ENCODE assay signal across 9 mouse cellular contexts in the genomic region with DNA sequence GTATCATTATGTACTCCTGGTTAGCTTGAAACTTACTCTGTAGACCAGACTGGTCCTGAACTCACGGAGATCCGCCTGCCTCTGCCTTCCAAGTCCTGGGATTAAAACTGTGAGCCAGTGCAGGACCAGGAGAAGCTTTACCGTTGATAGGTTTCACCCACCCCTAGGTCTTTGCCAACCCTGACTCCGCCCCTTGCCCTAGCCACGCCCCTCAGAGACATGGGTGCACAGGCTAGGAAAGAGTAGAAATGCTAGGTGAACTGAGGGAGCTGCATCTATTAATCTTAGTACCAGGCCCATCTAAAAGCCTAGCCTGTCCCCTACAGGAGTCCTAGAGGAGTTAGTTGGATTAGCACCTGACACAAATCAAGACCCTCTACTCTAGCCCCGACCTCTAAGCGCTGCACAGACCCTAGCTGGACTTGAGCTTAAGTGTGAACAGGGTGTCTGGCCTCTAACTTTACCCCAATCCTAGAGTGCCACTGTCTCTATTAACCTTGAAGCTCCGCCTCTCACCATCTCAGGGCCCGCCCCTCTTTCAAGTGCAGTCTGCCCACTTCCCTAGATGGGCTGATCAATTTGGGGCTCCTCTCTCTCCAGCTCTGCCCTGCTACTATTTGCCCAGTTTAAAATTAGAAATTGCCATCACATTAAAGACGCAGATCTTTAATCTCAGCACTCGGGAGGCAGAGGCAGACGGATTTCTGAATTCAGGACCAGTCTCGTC. TPM values are rescaled to one million over a fixed set of nuclear protein-coding genes. Genes with fewer than 3 reads are reported as not detected.
A peak's percentile ranks its signal among the peaks of the same experiment; 100 is the strongest.
DNase-seq lines count a peak whose midpoint lies in the region; ATAC-seq lines count a peak whose summit lies in the region.
"Had no signal": no experiment of that assay in that cellular context is flagged by ENCODE, and none has a peak within 500 bp of the region (broad histone marks: within the 10 kb centered on the region; RNA-seq: fewer than 3 reads in every experiment).

No protein-coding gene starts in this region.

- H3K4me3 ChIP-seq in heart, embryonic 10.5 days: peak overlapping the region; percentile 72
- peak overlapping the region; percentile 71 for H3K4me3 ChIP-seq in limb, embryonic 10.5 days
- peak overlapping the region; percentile 49 for H3K4me3 ChIP-seq in stomach, embryonic 16.5 days (replicated peaks; ENCODE audit: low read length)

- no peak for ATAC-seq in stomach, embryonic 16.5 days (ENCODE audit: insufficient read depth, low FRiP score)
- ATAC-seq: Patski had no signal

- no peaks in the 10 kb centered on the region for H3K27me3 ChIP-seq in heart, embryonic 10.5 days (ENCODE audit: insufficient read depth, poor library complexity, severe bottlenecking)
- H3K27me3 ChIP-seq in limb, embryonic 10.5 days (ENCODE audit: low read depth, poor library complexity, severe bottlenecking): no peaks in the 10 kb centered on the region
- no peaks in the 10 kb centered on the region for H3K27me3 ChIP-seq in stomach, embryonic 16.5 days (ENCODE audit: control insufficient read depth, insufficient read depth, low read length)
- H3K27me3 ChIP-seq: Patski had no signal

- H3K27ac ChIP-seq in heart, embryonic 10.5 days: peak overlapping the region; percentile 94
- peak overlapping the region; percentile 91; the same call in 1 of the 2 replicates for H3K27ac ChIP-seq in limb, embryonic 10.5 days
- H3K27ac ChIP-seq in stomach, embryonic 16.5 days (ENCODE audit: low read length): peak overlapping the region; percentile 90

- intact Hi-C loops in heart, postnatal 14 days (cut with DNase I): no loop called here

- H3K9ac ChIP-seq in stomach, embryonic 16.5 days (ENCODE audit: low read length): peak overlapping the region; percentile 81

- H3K9me3 ChIP-seq in heart, embryonic 10.5 days: 0 out of 2 replicates have a peak, but pooled peaks cover 2% of the 10 kb centered on the region
- no peaks in the 10 kb centered on the region for H3K9me3 ChIP-seq in limb, embryonic 10.5 days (replicated peaks)
- no peaks in the 10 kb centered on the region for H3K9me3 ChIP-seq in stomach, embryonic 16.5 days (replicated peaks; ENCODE audit: control insufficient read depth, low read length)

- WGBS in heart, embryonic 10.5 days: 81% methylated on average over 13 of the region's 13 CpGs
- 83% methylated on average over 13 of the region's 13 CpGs for WGBS in limb, embryonic 10.5 days
- 75% methylated on average over 13 of the region's 13 CpGs for WGBS in stomach, embryonic 16.5 days

- peak overlapping the region; percentile 56 for H3K4me2 ChIP-seq in stomach, embryonic 16.5 days (ENCODE audit: low read depth, low read length)

- H3K36me3 ChIP-seq in heart, embryonic 10.5 days: peaks cover 40% of the 10 kb centered on the region
- peaks cover 47% of the 10 kb centered on the region for H3K36me3 ChIP-seq in limb, embryonic 10.5 days
- peaks cover 13% of the 10 kb centered on the region for H3K36me3 ChIP-seq in stomach, embryonic 16.5 days (ENCODE audit: control insufficient read depth, insufficient read depth, low read length)

- peaks cover 35% of the 10 kb centered on the region for H3K4me1 ChIP-seq in heart, embryonic 10.5 days
- H3K4me1 ChIP-seq in limb, embryonic 10.5 days: peaks cover 45% of the 10 kb centered on the region
- peaks cover 8% of the 10 kb centered on the region for H3K4me1 ChIP-seq in stomach, embryonic 16.5 days (ENCODE audit: control insufficient read depth, insufficient read depth, low read length)

- no peak for DNase-seq in heart, embryonic 10.5 days (ENCODE audit: low spot score)
- no peak for DNase-seq in heart, postnatal 14 days
- peak; percentile 44 for DNase-seq in thymus, postnatal 14 days
- no peak for DNase-seq in thymus, postnatal 0 days (ENCODE audit: low spot score)
- no peak for DNase-seq in limb, embryonic 10.5 days (ENCODE audit: low spot score)
- DNase-seq in urinary bladder, postnatal 36 days (ENCODE audit: low spot score in 2 of 2): no peak
- no peak for DNase-seq in layer of hippocampus, postnatal 36 days

RNA-seq across cellular contexts. Expression of a gene that starts 1.6 kb away (rescaled TPM):
- 270 and 314 TPM in 2 replicates for polyA plus RNA-seq in heart, embryonic 10.5 days (2016; fragmentation: Nextera tagmentation; extraction: Ambion mirVana)
- 10 to 100 TPM; 46.0 to 53.7 TPM for total RNA-seq in heart, postnatal 14 days (2021)
- polyA plus RNA-seq in thymus, postnatal 0 days (2015; fragmentation: Nextera tagmentation; extraction: Ambion mirVana): 41.4 and 41.8 TPM in 2 replicates
- 175 and 210 TPM in 2 replicates for polyA plus RNA-seq in limb, embryonic 10.5 days (2016; fragmentation: Nextera tagmentation; extraction: Ambion mirVana)
- polyA plus RNA-seq in stomach, embryonic 16.5 days (2015; fragmentation: Nextera tagmentation; extraction: Ambion mirVana): 388 and 395 TPM in 2 replicates
- total RNA-seq in layer of hippocampus, postnatal 36 days (2021): 1 to 10 TPM; 6.2 to 6.9 TPM

RNA-seq across cellular contexts. Expression of a gene that starts 13.2 kb away (rescaled TPM):
- polyA plus RNA-seq in heart, embryonic 10.5 days (2016; fragmentation: Nextera tagmentation; extraction: Ambion mirVana): 7.8 and 10.2 TPM in 2 replicates
- total RNA-seq in heart, postnatal 14 days (2021): 10 to 100 TPM; 72.0 to 76.7 TPM
- polyA plus RNA-seq in thymus, postnatal 0 days (2015; fragmentation: Nextera tagmentation; extraction: Ambion mirVana): 42.6 and 47.6 TPM in 2 replicates
- 5.2 and 7.8 TPM in 2 replicates for polyA plus RNA-seq in limb, embryonic 10.5 days (2016; fragmentation: Nextera tagmentation; extraction: Ambion mirVana)
- 138 and 149 TPM in 2 replicates for polyA plus RNA-seq in stomach, embryonic 16.5 days (2015; fragmentation: Nextera tagmentation; extraction: Ambion mirVana)
- 10 to 100 TPM; 16.7 to 18.5 TPM for total RNA-seq in layer of hippocampus, postnatal 36 days (2021)

RNA-seq across cellular contexts. Expression of a gene that starts 27.9 kb away (rescaled TPM):
- polyA plus RNA-seq in heart, embryonic 10.5 days (2016; fragmentation: Nextera tagmentation; extraction: Ambion mirVana): 15.0 and 16.8 TPM in 2 replicates
- total RNA-seq in heart, postnatal 14 days (2021): 10 to 100 TPM; 11.1 to 11.4 TPM
- polyA plus RNA-seq in thymus, postnatal 0 days (2015; fragmentation: Nextera tagmentation; extraction: Ambion mirVana): 9.9 and 10.0 TPM in 2 replicates
- 16.8 and 24.8 TPM in 2 replicates for polyA plus RNA-seq in limb, embryonic 10.5 days (2016; fragmentation: Nextera tagmentation; extraction: Ambion mirVana)
- polyA plus RNA-seq in stomach, embryonic 16.5 days (2015; fragmentation: Nextera tagmentation; extraction: Ambion mirVana): 24.7 and 27.4 TPM in 2 replicates
- total RNA-seq in layer of hippocampus, postnatal 36 days (2021): 1 to 10 TPM; 5.5 to 6.1 TPM

RNA-seq across cellular contexts. Expression of a gene that starts 28.2 kb away (rescaled TPM):
- polyA plus RNA-seq in heart, embryonic 10.5 days (2016; fragmentation: Nextera tagmentation; extraction: Ambion mirVana): 59.9 and 65.2 TPM in 2 replicates
- total RNA-seq in heart, postnatal 14 days (2021): 10 to 100 TPM; 27.7 to 33.7 TPM
- 84.4 and 86.3 TPM in 2 replicates for polyA plus RNA-seq in thymus, postnatal 0 days (2015; fragmentation: Nextera tagmentation; extraction: Ambion mirVana)
- 80.4 and 81.2 TPM in 2 replicates for polyA plus RNA-seq in limb, embryonic 10.5 days (2016; fragmentation: Nextera tagmentation; extraction: Ambion mirVana)
- 55.7 TPM in 2 replicates for polyA plus RNA-seq in stomach, embryonic 16.5 days (2015; fragmentation: Nextera tagmentation; extraction: Ambion mirVana)
- total RNA-seq in layer of hippocampus, postnatal 36 days (2021): 10 to 100 TPM; 51.0 to 51.3 TPM

RNA-seq across cellular contexts. Expression of a gene that starts 33.8 kb away (rescaled TPM):
- polyA plus RNA-seq in heart, embryonic 10.5 days (2016; fragmentation: Nextera tagmentation; extraction: Ambion mirVana): 1,266 and 1,534 TPM in 2 replicates
- total RNA-seq in heart, postnatal 14 days (2021): 100 to 1,000 TPM; 582 to 636 TPM
- 2,260 and 2,287 TPM in 2 replicates for polyA plus RNA-seq in thymus, postnatal 0 days (2015; fragmentation: Nextera tagmentation; extraction: Ambion mirVana)
- polyA plus RNA-seq in limb, embryonic 10.5 days (2016; fragmentation: Nextera tagmentation; extraction: Ambion mirVana): 1,846 and 2,302 TPM in 2 replicates
- 1,225 and 1,374 TPM in 2 replicates for polyA plus RNA-seq in stomach, embryonic 16.5 days (2015; fragmentation: Nextera tagmentation; extraction: Ambion mirVana)
- 100 to 1,000 TPM; 408 to 432 TPM for total RNA-seq in layer of hippocampus, postnatal 36 days (2021)
